Mouse (Mus musculus): ENCODE measurements around the gene Muc2. TPM values are rescaled to one million over a fixed set of nuclear protein-coding genes. Genes with fewer than 3 reads are reported as not detected.

Gene Muc2
- polyA plus RNA-seq, 1 experiment from 2014 or later = 1.6 TPM

DNA sequence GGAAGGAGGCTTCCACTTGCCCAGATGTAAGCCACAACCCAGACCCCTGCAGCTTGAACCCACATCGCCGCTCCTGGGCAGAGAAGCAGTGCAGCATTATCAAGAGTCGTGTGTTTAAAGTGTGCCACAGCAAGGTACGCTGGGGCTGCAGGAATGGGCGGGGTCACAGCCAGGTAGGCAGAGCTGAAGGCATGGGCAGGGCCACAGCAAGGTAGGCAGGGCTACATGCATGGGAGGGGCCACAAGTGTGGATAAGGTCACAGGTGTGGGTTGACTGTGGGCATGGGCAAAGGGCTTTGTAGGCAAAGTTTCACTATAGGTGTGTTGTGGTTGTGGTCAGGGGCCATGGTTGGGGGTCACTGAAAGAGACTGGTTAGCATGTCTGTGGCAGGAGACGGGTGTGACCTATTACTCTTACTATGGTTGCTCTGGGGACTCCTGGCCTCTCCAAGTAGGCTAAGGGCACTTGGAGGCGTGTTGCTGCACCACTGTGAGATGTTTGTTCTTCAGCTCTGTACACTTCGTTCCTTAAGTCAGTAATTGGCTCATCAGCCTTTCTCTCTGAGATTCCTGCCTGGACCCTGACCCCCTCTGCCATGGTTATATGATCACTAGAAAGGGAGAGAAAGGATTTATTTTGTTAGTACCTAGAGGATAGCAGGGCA lies 9.5 kb downstream of the Muc2 start:
- 79% methylated on average over 8 of the region's 8 CpGs for WGBS
- ATAC-seq (replicated peaks; ENCODE audit: low FRiP score, low TSS enrichment, low read depth) (no peak), DNase-seq (ENCODE audit: low spot score) (no peak)
- Histone ChIP-seq H3K9me3 (ENCODE audit: control insufficient read depth, low read length) (no peaks in the 10 kb centered on the region), H3K4me1 (replicated peaks; ENCODE audit: control insufficient read depth, insufficient read depth, low read length) (no peaks in the 10 kb centered on the region), H3K4me2 (ENCODE audit: low read length) (no peak overlapping the region), H3K27me3 (replicated peaks; ENCODE audit: control insufficient read depth, insufficient read depth, low read length) (no peaks in the 10 kb centered on the region), H3K9ac (ENCODE audit: low read length) (no peak overlapping the region), H3K4me3 (ENCODE audit: low read depth, low read length) (no peak overlapping the region), H3K36me3 (ENCODE audit: control insufficient read depth, insufficient read depth, low read length) (no peaks in the 10 kb centered on the region), H3K27ac (ENCODE audit: low read depth) (no peak overlapping the region)

- Histone ChIP-seq H3K4me2 (ENCODE audit: low read length) (no peak overlapping the region), H3K9ac (ENCODE audit: low read length) (no peak overlapping the region), H3K4me1 (replicated peaks; ENCODE audit: control insufficient read depth, insufficient read depth, low read length) (no peaks in the 10 kb centered on the region), H3K27ac (ENCODE audit: low read depth) (no peak overlapping the region), H3K9me3 (ENCODE audit: control insufficient read depth, low read length) (no peaks in the 10 kb centered on the region), H3K4me3 (ENCODE audit: low read depth, low read length) (no peak overlapping the region), H3K36me3 (ENCODE audit: control insufficient read depth, insufficient read depth, low read length) (no peaks in the 10 kb centered on the region), H3K27me3 (replicated peaks; ENCODE audit: control insufficient read depth, insufficient read depth, low read length) (no peaks in the 10 kb centered on the region)
- no peak for DNase-seq (ENCODE audit: low spot score)
- 87% methylated on average over 7 of the region's 7 CpGs for WGBS
- ATAC-seq (replicated peaks; ENCODE audit: low FRiP score, low TSS enrichment, low read depth) = no peak
These were observed 57.4 kb downstream of the Muc2 start for GRCm38 (mm10) chr7:141747451-141748100.

GRCm38 (mm10) chr7:141752513-141752912 lies 62.4 kb downstream of the Muc2 start:
- Histone ChIP-seq H3K4me2 (ENCODE audit: low read length) (no peak overlapping the region), H3K9me3 (ENCODE audit: control insufficient read depth, low read length) (no peaks in the 10 kb centered on the region), H3K9ac (ENCODE audit: low read length) (no peak overlapping the region), H3K4me3 (ENCODE audit: low read depth, low read length) (no peak overlapping the region), H3K27ac (ENCODE audit: low read depth) (no peak overlapping the region), H3K36me3 (ENCODE audit: control insufficient read depth, insufficient read depth, low read length) (no peaks in the 10 kb centered on the region), H3K27me3 (replicated peaks; ENCODE audit: control insufficient read depth, insufficient read depth, low read length) (no peaks in the 10 kb centered on the region), H3K4me1 (replicated peaks; ENCODE audit: control insufficient read depth, insufficient read depth, low read length) (no peaks in the 10 kb centered on the region)
- DNase-seq (ENCODE audit: low spot score) (no peak), ATAC-seq (replicated peaks; ENCODE audit: low FRiP score, low TSS enrichment, low read depth) (no peak)
- WGBS = 77% methylated on average over 6 of the region's 6 CpGs

DNA sequence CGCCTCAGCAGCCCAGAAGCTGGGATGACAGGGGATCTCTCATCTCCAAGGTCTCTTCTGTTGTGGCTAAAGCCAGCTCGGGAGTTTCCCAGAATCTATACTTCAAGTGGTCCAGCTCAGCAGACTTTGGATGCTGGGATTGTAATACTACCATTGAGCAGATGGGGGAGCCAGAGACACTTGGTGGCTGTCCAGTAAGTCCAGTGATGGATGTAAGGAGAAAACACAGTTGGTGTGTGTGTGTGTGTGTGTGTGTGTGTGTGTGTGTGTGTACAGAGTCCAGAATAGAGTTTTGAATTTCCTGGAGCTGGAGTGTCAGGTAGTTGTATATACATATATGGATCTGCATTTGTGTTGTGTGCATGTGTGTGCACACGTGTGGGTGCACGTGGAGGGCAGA lies 65.7 kb downstream of the Muc2 start:
- Histone ChIP-seq H3K9me3 (ENCODE audit: control insufficient read depth, low read length) (no peaks in the 10 kb centered on the region), H3K9ac (ENCODE audit: low read length) (no peak overlapping the region), H3K27me3 (replicated peaks; ENCODE audit: control insufficient read depth, insufficient read depth, low read length) (no peaks in the 10 kb centered on the region), H3K4me1 (replicated peaks; ENCODE audit: control insufficient read depth, insufficient read depth, low read length) (no peaks in the 10 kb centered on the region), H3K27ac (ENCODE audit: low read depth) (no peak overlapping the region), H3K4me2 (ENCODE audit: low read length) (no peak overlapping the region), H3K36me3 (ENCODE audit: control insufficient read depth, insufficient read depth, low read length) (no peaks in the 10 kb centered on the region), H3K4me3 (ENCODE audit: low read depth, low read length) (no peak overlapping the region)
- ATAC-seq (replicated peaks; ENCODE audit: low FRiP score, low TSS enrichment, low read depth) = 0 out of 2 replicates have a peak, but pooled peaks have one; percentile 40
- 51% methylated on average over 4 of the region's 4 CpGs for WGBS
- peak; percentile 87 for DNase-seq (ENCODE audit: low spot score)

- Histone ChIP-seq H3K27me3 (replicated peaks; ENCODE audit: control insufficient read depth, insufficient read depth, low read length) (no peaks in the 10 kb centered on the region), H3K4me1 (replicated peaks; ENCODE audit: control insufficient read depth, insufficient read depth, low read length) (no peaks in the 10 kb centered on the region), H3K4me3 (ENCODE audit: low read depth, low read length) (no peak overlapping the region), H3K4me2 (ENCODE audit: low read length) (no peak overlapping the region), H3K27ac (ENCODE audit: low read depth) (no peak overlapping the region), H3K36me3 (ENCODE audit: control insufficient read depth, insufficient read depth, low read length) (no peaks in the 10 kb centered on the region), H3K9ac (ENCODE audit: low read length) (no peak overlapping the region), H3K9me3 (ENCODE audit: control insufficient read depth, low read length) (no peaks in the 10 kb centered on the region)
- DNase-seq (ENCODE audit: low spot score) (no peak), ATAC-seq (replicated peaks; ENCODE audit: low FRiP score, low TSS enrichment, low read depth) (no peak)
- WGBS = 71% methylated on average over 4 of the region's 4 CpGs
These were observed 68.2 kb downstream of the Muc2 start for GRCm38 (mm10) chr7:141758291-141758690.

DNA sequence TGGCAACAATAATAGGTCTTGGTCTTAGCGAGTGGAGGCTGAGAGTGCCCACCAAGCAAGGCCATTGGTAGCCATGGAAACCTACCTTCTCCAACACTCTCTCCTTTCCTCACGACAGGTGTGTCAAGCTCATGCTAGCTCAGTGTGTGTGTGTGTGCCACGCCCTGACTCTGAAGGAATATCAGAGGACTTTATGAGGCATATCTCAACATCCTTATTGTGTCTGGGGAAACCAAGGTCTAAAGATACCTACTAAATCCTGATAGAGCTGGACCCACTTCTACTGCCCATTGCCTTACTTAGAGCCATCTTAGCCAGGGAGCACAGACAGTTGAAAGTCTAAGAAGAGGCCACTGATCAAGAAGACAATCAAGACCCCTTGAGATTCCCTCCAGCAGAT lies 80.4 kb downstream of the Muc2 start:
- no peaks in the 10 kb centered on the region for H3K9me3 ChIP-seq (ENCODE audit: control insufficient read depth, low read length)

GRCm38 (mm10) chr7:141770988-141771387 lies 80.8 kb downstream of the Muc2 start:
- Histone ChIP-seq H3K27me3 (replicated peaks; ENCODE audit: control insufficient read depth, insufficient read depth, low read length) (no peaks in the 10 kb centered on the region), H3K4me3 (ENCODE audit: low read depth, low read length) (no peak overlapping the region), H3K4me2 (ENCODE audit: low read length) (no peak overlapping the region), H3K27ac (ENCODE audit: low read depth) (no peak overlapping the region), H3K9ac (ENCODE audit: low read length) (no peak overlapping the region), H3K9me3 (ENCODE audit: control insufficient read depth, low read length) (no peaks in the 10 kb centered on the region), H3K36me3 (ENCODE audit: control insufficient read depth, insufficient read depth, low read length) (no peaks in the 10 kb centered on the region), H3K4me1 (replicated peaks; ENCODE audit: control insufficient read depth, insufficient read depth, low read length) (no peaks in the 10 kb centered on the region; the same call in 1 of the 2 replicates)
- DNase-seq (ENCODE audit: low spot score) = peak; percentile 52
- 81% methylated on average over 8 of the region's 8 CpGs for WGBS
- ATAC-seq (replicated peaks; ENCODE audit: low FRiP score, low TSS enrichment, low read depth) = no peak

More for the DNA sequence above, 80.4 kb downstream of the Muc2 start:
- WGBS = 83% methylated on average over 3 of the region's 3 CpGs
- Histone ChIP-seq H3K9ac (ENCODE audit: low read length) (no peak overlapping the region), H3K4me3 (ENCODE audit: low read depth, low read length) (no peak overlapping the region), H3K27ac (ENCODE audit: low read depth) (no peak overlapping the region), H3K4me2 (ENCODE audit: low read length) (no peak overlapping the region), H3K4me1 (replicated peaks; ENCODE audit: control insufficient read depth, insufficient read depth, low read length) (no peaks in the 10 kb centered on the region; the same call in 1 of the 2 replicates), H3K36me3 (ENCODE audit: control insufficient read depth, insufficient read depth, low read length) (no peaks in the 10 kb centered on the region), H3K27me3 (replicated peaks; ENCODE audit: control insufficient read depth, insufficient read depth, low read length) (no peaks in the 10 kb centered on the region)
- no peak for DNase-seq (ENCODE audit: low spot score)
- ATAC-seq (replicated peaks; ENCODE audit: low FRiP score, low TSS enrichment, low read depth) = no peak

DNA sequence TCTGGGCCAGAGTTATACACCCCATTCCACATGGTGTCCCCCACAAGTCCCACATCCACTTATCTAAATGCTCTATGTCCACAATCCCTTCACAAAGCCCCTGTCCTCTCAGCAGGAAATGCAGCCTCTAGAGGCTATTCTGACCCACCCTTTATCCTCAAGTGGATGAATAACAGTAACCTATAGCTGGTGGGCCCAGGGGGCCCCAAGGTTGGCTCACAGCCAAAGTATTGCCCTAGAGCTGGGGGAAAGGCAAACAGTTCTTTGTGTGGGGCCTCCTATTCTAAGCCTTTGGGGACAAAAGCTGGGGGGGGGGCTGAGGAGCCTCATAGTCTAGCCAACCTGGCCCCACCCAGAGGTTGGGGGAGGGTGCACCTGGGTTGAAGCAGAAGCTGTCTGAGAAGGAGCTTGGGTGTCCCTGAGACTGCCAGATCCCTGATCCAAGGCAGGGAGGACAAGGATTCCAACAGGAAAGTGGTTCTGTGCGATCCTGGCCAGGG lies 82.0 kb downstream of the Muc2 start:
- H3K4me2 ChIP-seq (ENCODE audit: low read length) = no peak overlapping the region
- H3K9ac ChIP-seq (ENCODE audit: low read length) = no peak overlapping the region
- DNase-seq (ENCODE audit: low spot score) (no peak), ATAC-seq (replicated peaks; ENCODE audit: low FRiP score, low TSS enrichment, low read depth) (peak; percentile 36; the same call in 1 of the 2 replicates)
- H3K36me3 ChIP-seq (ENCODE audit: control insufficient read depth, insufficient read depth, low read length) = no peaks in the 10 kb centered on the region
- 58% methylated on average over 1 of the region's 1 CpGs for WGBS
- H3K27me3 ChIP-seq (replicated peaks; ENCODE audit: control insufficient read depth, insufficient read depth, low read length) = no peaks in the 10 kb centered on the region
- H3K27ac ChIP-seq (ENCODE audit: low read depth) = no peak overlapping the region
- no peaks in the 10 kb centered on the region; the same call in 1 of the 2 replicates for H3K4me1 ChIP-seq (replicated peaks; ENCODE audit: control insufficient read depth, insufficient read depth, low read length)
- no peak overlapping the region for H3K4me3 ChIP-seq (ENCODE audit: low read depth, low read length)
- no peaks in the 10 kb centered on the region for H3K9me3 ChIP-seq (ENCODE audit: control insufficient read depth, low read length)
